8 mouse cellular contexts compared by ENCODE assay signal in genomic region chr5:98030902-98031641, GRCm38 (mm10). TPM values are rescaled to one million over a fixed set of nuclear protein-coding genes. Genes with fewer than 3 reads are reported as not detected.
DNase-seq lines count a peak whose midpoint lies in the region; TF ChIP-seq lines count a peak whose summit lies in the region.

TSS of gene Antxr2 (minus strand) at chr5:98031043.

- DNase-seq in MEL (ENCODE audit: low read depth, low spot score) = peak; percentile 71
- DNase-seq in cerebellum, adult 2 months = peak; percentile 25 to 27
- peak; percentile 17 to 31 for DNase-seq in frontal cortex, postnatal 10 days (ENCODE audit: low spot score in 2 of 2)
- DNase-seq in heart, postnatal 4 days = peak; percentile 77
- DNase-seq in layer of hippocampus, adult 9-11 months = peak; percentile 19
- DNase-seq in lung, postnatal 14 days = peak; percentile 75
- DNase-seq in ovary, postnatal 36 days (ENCODE audit: low spot score) = peak; percentile 77
- peak; percentile 55 to 71 for DNase-seq in urinary bladder, postnatal 36 days (ENCODE audit: low spot score in 2 of 2)

- WGBS in cerebellum, adult 2 months = 4% methylated on average over 58 of the region's 58 CpGs

- TF ChIP-seq EP300 in MEL (IDR thresholded peaks at IDR 0.05; ENCODE audit: low read depth in 1 of 2, low read length in 2 of 2) = no peak

- peak within 1 kb of the TSS; percentile 35 for H3K27ac ChIP-seq in MEL (ENCODE audit: control insufficient read depth, low read depth, low read length)
- H3K27ac ChIP-seq in cerebellum, adult 2 months (ENCODE audit: insufficient read depth, low read length) = no peak within 1 kb of the TSS

- TF ChIP-seq POLR2A in MEL (IDR thresholded peaks at IDR 0.05; ENCODE audit: control insufficient read depth in 1 of 2, insufficient read depth in 1 of 2, low read depth in 1 of 2, low read length in 2 of 2, poor library complexity in 1 of 2) = peak; percentile 54 to 66; a peak in 3 of 4 replicates
- no peak for TF ChIP-seq POLR2A in cerebellum, adult 2 months (IDR thresholded peaks at IDR 0.05; ENCODE audit: borderline replicate concordance, insufficient read depth, low read length)

- peaks cover 14 to 22% of the 10 kb centered on the region in 2 experiments for H3K4me1 ChIP-seq in MEL (ENCODE audit: control insufficient read depth in 1 of 2, insufficient read depth in 2 of 2, low read length in 2 of 2)
- no peaks in the 10 kb centered on the region for H3K4me1 ChIP-seq in cerebellum, adult 2 months (ENCODE audit: control insufficient read depth, insufficient read depth, low read length)

- peak within 1 kb of the TSS; percentile 90 for H3K9ac ChIP-seq in MEL (ENCODE audit: control insufficient read depth, low read depth, low read length, poor library complexity, severe bottlenecking)

- TF ChIP-seq CTCF in MEL (IDR thresholded peaks at IDR 0.05 in 2 of 3, conservative IDR thresholded peaks at IDR 0.05 in 1 of 3; ENCODE audit: control insufficient read depth in 1 of 3, insufficient read depth in 1 of 3, low read depth in 2 of 3, low read length in 3 of 3, poor library complexity in 1 of 3, severe bottlenecking in 1 of 3) = no peak
- TF ChIP-seq CTCF in cerebellum, adult 2 months (IDR thresholded peaks at IDR 0.05; ENCODE audit: borderline replicate concordance, insufficient read depth, low read depth, low read length) = no peak

- no peaks in the 10 kb centered on the region for H3K9me3 ChIP-seq in MEL (replicated peaks; ENCODE audit: insufficient read depth, low read length)

- no peaks in the 10 kb centered on the region for H3K27me3 ChIP-seq in MEL (ENCODE audit: control insufficient read depth in 1 of 2, insufficient read depth in 2 of 2, low read length in 2 of 2)
- H3K27me3 ChIP-seq in cerebellum, adult 2 months (ENCODE audit: control insufficient read depth, insufficient read depth, low read length) = no peaks in the 10 kb centered on the region; the same call in 1 of the 2 replicates

- no peak for TF ChIP-seq RAD21 in MEL (IDR thresholded peaks at IDR 0.05; ENCODE audit: low read depth, low read length)

- H3K36me3 ChIP-seq in MEL (ENCODE audit: control insufficient read depth in 1 of 2, insufficient read depth in 2 of 2, low read length in 2 of 2) = peaks cover 0 to 26% of the 10 kb centered on the region in 2 experiments; a peak in 2 of 4 replicates

- H3K4me3 ChIP-seq in MEL (ENCODE audit: control insufficient read depth in 1 of 2, insufficient read depth in 1 of 2, low read depth in 2 of 2, low read length in 2 of 2) = peak within 1 kb of the TSS; percentile 95 to 99
- H3K4me3 ChIP-seq in cerebellum, adult 2 months (replicated peaks; ENCODE audit: insufficient read depth, low read depth, low read length) = peak within 1 kb of the TSS; percentile 53

- peaks cover 8% of the 10 kb centered on the region for H3K79me2 ChIP-seq in MEL (ENCODE audit: control insufficient read depth, insufficient read depth, low read length, poor library complexity)

TF ChIP-seq in MEL, 35 proteins besides CTCF, POLR2A, EP300 and RAD21:
- no peak for TF ChIP-seq E2F4 (IDR thresholded peaks at IDR 0.05; ENCODE audit: borderline replicate concordance, low read depth, low read length)
- no peak for TF ChIP-seq KAT2A (conservative IDR thresholded peaks at IDR 0.05; ENCODE audit: low read depth, low read length)
- TF ChIP-seq NELFE (IDR thresholded peaks at IDR 0.05; ENCODE audit: low read depth, low read length) = peak; percentile 44
- no peak for TF ChIP-seq MAFK (IDR thresholded peaks at IDR 0.05; ENCODE audit: borderline replicate concordance, low read depth, low read length)
- no peak for TF ChIP-seq GATA1 (IDR thresholded peaks at IDR 0.05; ENCODE audit: low read depth, low read length)
- TF ChIP-seq GABPA (IDR thresholded peaks at IDR 0.05; ENCODE audit: low read depth, low read length) = no peak
- no peak for TF ChIP-seq CHD2 (IDR thresholded peaks at IDR 0.05; ENCODE audit: low read length)
- TF ChIP-seq TAL1 (IDR thresholded peaks at IDR 0.05; ENCODE audit: low read length) = no peak
- TF ChIP-seq USF2 (IDR thresholded peaks at IDR 0.05; ENCODE audit: borderline replicate concordance in 1 of 2, insufficient read depth in 1 of 2, low read depth in 1 of 2, low read length in 2 of 2) = no peak
- TF ChIP-seq ELF1 (IDR thresholded peaks at IDR 0.05; ENCODE audit: low read depth, low read length) = 0 out of 2 replicates have a peak, but pooled peaks have one; percentile 17
- TF ChIP-seq MAZ (IDR thresholded peaks at IDR 0.05; ENCODE audit: low read depth, low read length) = no peak
- TF ChIP-seq SIN3A (IDR thresholded peaks at IDR 0.05; ENCODE audit: low read length) = peak; percentile 31; the same call in 1 of the 2 replicates
- TF ChIP-seq MXI1 (IDR thresholded peaks at IDR 0.05; ENCODE audit: low read depth, low read length) = peak; percentile 53; the same call in 1 of the 2 replicates
- 0 out of 2 replicates have a peak, but pooled peaks have one; percentile 45 for TF ChIP-seq UBTF (IDR thresholded peaks at IDR 0.05; ENCODE audit: borderline replicate concordance, insufficient read depth, low read depth, low read length)
TF ChIP-seq in MEL: peak in this region for 5.

RNA-seq across cellular contexts. Expression of gene Antxr2, which starts in this region (rescaled TPM):
- 3.6 and 4.3 TPM in 2 replicates for total RNA-seq in MEL (2012; rRNA removed)
- 1 to 10 TPM in 1 of 2 experiments, not detected in 1; 5.0 TPM for polyA plus RNA-seq in MEL (2012; ENCODE audit: insufficient read depth in 1 of 2, insufficient read length in 2 of 2, low read depth in 1 of 2, low replicate concordance in 2 of 2, missing spikeins in 1 of 2)
- polyA plus RNA-seq in cerebellum, adult 2 months (2012; rRNA removed) = 0.49 and 0.93 TPM in 2 replicates
- total RNA-seq in heart, postnatal 4 days (2021) = 100 to 1,000 TPM; 107 to 108 TPM

Comparison
In these comparisons a context has a peak if more than half of its experiments do, and no peak if none do; other contexts are left out.
1. RNA of gene Antxr2 (total RNA-seq): 107 to 108 TPM in heart, postnatal 4 days; 3.6 to 4.3 TPM in MEL; every median in the first group is over 10 times any median in the second.
2. Peak in DNase-seq and H3K4me3 ChIP-seq in cerebellum, adult 2 months; RNA of the gene not detected or under 1 TPM.
3. DNase-seq: peak in every context shown above with its lines; median percentile 77 in heart, postnatal 4 days; 77 in ovary, postnatal 36 days; 75 in lung, postnatal 14 days; 71 in MEL; 63 in urinary bladder, postnatal 36 days; 26 in cerebellum, adult 2 months; 24 in frontal cortex, postnatal 10 days; 19 in layer of hippocampus, adult 9-11 months.